Mouse (Mus musculus) lung, embryonic 15.5 days (tissue): ENCODE measurements around the gene Agbl4. TPM values are rescaled to one million over a fixed set of nuclear protein-coding genes. Genes with fewer than 3 reads are reported as not detected.
A peak's percentile ranks its signal among the peaks of the same experiment; 100 is the strongest.

Experiments used
- ATAC-seq: fragments of 200-750 bp; cut with Nextera tagmentation; 2 replicates; pipeline ENCODE4 v1.8.0; 2017; ENCODE audit warnings: moderate number of reproducible peaks, borderline replicate concordance; ENCODE audit not compliant: low FRiP score, low TSS enrichment; ENCODE audit errors: extremely low read depth
- H3K27ac ChIP-seq: fragments of 300-500 bp; sonication (generic); 2 replicates; pipeline ENCODE4 v1.5.1; 2015; ENCODE audit warnings: moderate library complexity, mild to moderate bottlenecking, inconsistent platforms
- H3K27me3 ChIP-seq: fragments of 300-500 bp; sonication (generic); 2 replicates; pipeline ENCODE4 v1.6.1; 2015; ENCODE audit warnings: inconsistent platforms
- H3K36me3 ChIP-seq: fragments of 300-500 bp; sonication (generic); 2 replicates; pipeline ENCODE4 v1.6.1; 2015; ENCODE audit warnings: inconsistent platforms
- H3K4me1 ChIP-seq: fragments of 300-500 bp; sonication (generic); 2 replicates; pipeline ENCODE4 v1.6.1; 2015; ENCODE audit warnings: inconsistent platforms
- H3K4me2 ChIP-seq: fragments of 300-500 bp; sonication (generic); 2 replicates; pipeline ENCODE4 v1.6.1; 2015; ENCODE audit warnings: inconsistent platforms, mild to moderate bottlenecking, moderate library complexity
- H3K4me3 ChIP-seq: fragments of 300-500 bp; sonication (generic); 2 replicates; pipeline ENCODE4 v1.5.1; 2015; ENCODE audit warnings: mild to moderate bottlenecking, inconsistent platforms
- H3K9ac ChIP-seq: fragments of 300-500 bp; sonication (generic); 2 replicates; pipeline ENCODE4 v1.6.1; 2015; ENCODE audit warnings: inconsistent platforms
- H3K9me3 ChIP-seq: fragments of 300-500 bp; sonication (generic); 2 replicates; pipeline ENCODE4 v1.6.1; 2016; ENCODE audit warnings: inconsistent platforms
- WGBS: fragments of 180-500 bp; shearing (Covaris S2); methylation state at CpG from one replicate; pipeline ENCODE4 v1.1.7; 2015; 5-methylcytosine and 5-hydroxymethylcytosine counted together
- polyA plus RNA-seq: library from polyadenylated mRNA; unstranded; fragments of >200 nt; fragmentation: Nextera tagmentation; extraction: Ambion mirVana; gene quantifications from 2 replicates; pipeline ENCODE4 v1.2.1, GENCODE M21; 2015

The Agbl4 gene
- polyA plus RNA-seq, 1 experiment from 2014 or later, result 0.50 TPM

DNA sequence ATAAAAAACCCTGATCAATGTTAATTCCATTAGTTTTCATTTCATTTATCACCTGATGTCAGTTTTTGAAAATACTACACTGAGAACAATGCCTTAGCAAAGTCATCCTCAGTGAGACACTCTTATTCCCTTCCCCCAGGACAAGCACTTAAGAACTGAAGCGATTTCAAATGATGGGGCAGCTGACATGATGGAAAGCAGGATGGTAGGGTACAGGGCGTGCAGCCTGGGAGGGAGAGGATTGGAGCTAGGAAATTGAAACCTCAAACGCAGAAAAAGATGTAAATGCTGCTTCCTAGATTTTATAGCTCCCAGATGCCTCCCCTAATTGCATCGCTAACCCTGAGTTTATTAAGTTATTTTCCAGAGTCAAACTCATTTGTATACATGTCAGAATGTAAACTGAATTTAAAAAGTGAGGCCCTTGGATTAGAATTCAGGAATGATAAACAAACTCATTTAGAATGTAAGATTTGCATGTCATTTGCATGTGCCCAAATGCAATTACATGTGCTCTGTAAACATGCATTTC is 959.2 kb downstream of the Agbl4 start:
- no peak overlapping the region for H3K27ac ChIP-seq
- H3K9me3 ChIP-seq, result no peaks in the 10 kb centered on the region
- no peak overlapping the region for H3K4me3 ChIP-seq
- no peak for ATAC-seq
- no peaks in the 10 kb centered on the region for H3K36me3 ChIP-seq
- H3K9ac ChIP-seq, result no peak overlapping the region
- 55% methylated on average over 4 of the region's 4 CpGs for WGBS
- no peaks in the 10 kb centered on the region for H3K27me3 ChIP-seq
- H3K4me1 ChIP-seq, result no peaks in the 10 kb centered on the region
- no peak overlapping the region for H3K4me2 ChIP-seq

DNA sequence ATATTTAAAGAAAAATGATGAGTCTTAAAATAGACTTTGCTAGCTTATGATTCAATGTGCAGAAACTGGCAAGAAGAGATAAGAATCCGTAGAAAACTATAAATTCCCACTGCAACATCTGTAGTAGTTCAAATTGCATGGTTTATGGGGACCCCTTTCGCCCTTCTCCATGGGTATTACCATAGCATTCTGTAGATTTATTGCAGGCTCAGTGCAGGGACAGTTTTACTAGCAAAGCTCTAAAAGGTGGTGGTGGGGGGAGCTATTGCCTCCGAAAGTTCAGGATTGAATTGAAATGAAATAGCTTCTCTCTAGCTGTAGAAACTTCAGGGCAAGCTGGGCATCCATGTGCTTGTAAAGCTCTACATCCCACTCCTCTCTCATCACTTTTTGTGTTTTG is 959.7 kb downstream of the Agbl4 start:
- 59% methylated on average over 3 of the region's 3 CpGs for WGBS
- H3K4me2 ChIP-seq, result no peak overlapping the region
- H3K9ac ChIP-seq, result no peak overlapping the region
- H3K27ac ChIP-seq, result no peak overlapping the region
- no peak overlapping the region for H3K4me3 ChIP-seq
- H3K9me3 ChIP-seq, result no peaks in the 10 kb centered on the region
- no peak for ATAC-seq
- no peaks in the 10 kb centered on the region for H3K36me3 ChIP-seq
- H3K27me3 ChIP-seq, result no peaks in the 10 kb centered on the region
- H3K4me1 ChIP-seq, result no peaks in the 10 kb centered on the region

DNA sequence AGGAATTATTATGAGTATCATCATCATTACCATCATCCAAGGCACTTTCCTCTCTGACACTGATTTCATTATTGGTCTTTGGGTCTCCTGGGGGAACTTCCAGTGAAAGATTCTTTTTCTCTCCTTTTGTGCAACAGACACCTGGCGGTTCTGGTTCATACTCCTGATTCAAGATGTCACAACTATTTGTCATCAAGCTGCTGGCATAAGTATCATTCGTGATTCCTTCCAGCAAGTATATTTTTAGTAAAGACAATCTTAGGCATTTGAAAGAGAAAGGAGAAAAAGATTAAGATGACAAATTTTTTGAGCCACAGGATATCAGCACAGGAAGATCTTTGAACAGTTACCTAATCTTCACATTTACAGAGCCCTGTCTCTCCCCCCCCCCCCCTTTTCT is 966.7 kb downstream of the Agbl4 start:
- Histone ChIP-seq H3K27ac (no peak overlapping the region), H3K36me3 (no peaks in the 10 kb centered on the region), H3K9me3 (no peaks in the 10 kb centered on the region), H3K4me1 (no peaks in the 10 kb centered on the region), H3K4me3 (no peak overlapping the region), H3K27me3 (no peaks in the 10 kb centered on the region), H3K4me2 (no peak overlapping the region), H3K9ac (no peak overlapping the region)
- WGBS, result 75% methylated on average over 2 of the region's 2 CpGs
- no peak for ATAC-seq

DNA sequence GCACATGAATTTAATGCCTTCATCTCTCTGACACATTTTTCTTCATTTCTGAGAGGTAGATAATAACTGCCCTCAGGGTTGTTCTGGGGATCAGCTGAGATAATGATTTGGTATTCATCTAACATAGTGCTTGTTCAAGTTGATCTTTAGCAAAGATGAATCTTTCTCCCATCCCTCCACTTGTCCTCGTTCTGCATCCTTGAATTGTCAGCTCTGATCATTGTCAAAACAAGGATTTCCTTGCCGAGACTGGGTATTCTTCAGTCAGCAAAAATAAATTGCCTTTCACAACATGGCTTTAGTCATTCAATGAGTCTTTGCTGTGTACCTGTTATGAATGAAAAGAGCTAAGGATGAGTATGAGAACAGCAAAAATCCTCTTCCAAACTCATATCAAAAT is 970.3 kb downstream of the Agbl4 start:
- no peaks in the 10 kb centered on the region for H3K27me3 ChIP-seq
- no peaks in the 10 kb centered on the region for H3K36me3 ChIP-seq
- H3K9ac ChIP-seq, result no peak overlapping the region
- no peak for ATAC-seq
- no peaks in the 10 kb centered on the region for H3K4me1 ChIP-seq
- 51% methylated on average over 2 of the region's 2 CpGs for WGBS
- H3K4me2 ChIP-seq, result no peak overlapping the region
- H3K9me3 ChIP-seq, result no peaks in the 10 kb centered on the region
- H3K4me3 ChIP-seq, result no peak overlapping the region
- no peak overlapping the region for H3K27ac ChIP-seq

DNA sequence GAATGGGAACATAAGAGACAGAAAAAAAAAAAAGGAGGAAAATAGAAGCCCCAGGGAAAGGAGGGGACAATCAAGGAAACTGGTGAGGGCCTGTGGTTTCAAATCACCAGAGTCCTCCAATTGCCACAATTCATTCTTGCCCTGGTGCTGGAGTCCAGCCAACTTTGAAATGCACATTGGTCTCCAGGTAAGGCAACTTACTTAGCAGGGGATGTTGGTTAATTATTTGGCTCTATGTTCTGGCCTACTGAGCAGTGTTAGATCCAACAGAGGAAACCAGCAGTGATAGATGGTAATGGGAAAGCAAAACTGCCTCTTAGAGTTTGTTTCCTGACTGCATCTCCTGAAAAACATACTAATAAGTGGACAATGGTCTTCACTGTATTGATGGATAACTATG is 979.7 kb downstream of the Agbl4 start:
- Histone ChIP-seq H3K4me3 (no peak overlapping the region), H3K9ac (no peak overlapping the region), H3K4me1 (no peaks in the 10 kb centered on the region), H3K4me2 (no peak overlapping the region), H3K27me3 (no peaks in the 10 kb centered on the region), H3K36me3 (no peaks in the 10 kb centered on the region), H3K27ac (no peak overlapping the region), H3K9me3 (no peaks in the 10 kb centered on the region)
- no peak for ATAC-seq

DNA sequence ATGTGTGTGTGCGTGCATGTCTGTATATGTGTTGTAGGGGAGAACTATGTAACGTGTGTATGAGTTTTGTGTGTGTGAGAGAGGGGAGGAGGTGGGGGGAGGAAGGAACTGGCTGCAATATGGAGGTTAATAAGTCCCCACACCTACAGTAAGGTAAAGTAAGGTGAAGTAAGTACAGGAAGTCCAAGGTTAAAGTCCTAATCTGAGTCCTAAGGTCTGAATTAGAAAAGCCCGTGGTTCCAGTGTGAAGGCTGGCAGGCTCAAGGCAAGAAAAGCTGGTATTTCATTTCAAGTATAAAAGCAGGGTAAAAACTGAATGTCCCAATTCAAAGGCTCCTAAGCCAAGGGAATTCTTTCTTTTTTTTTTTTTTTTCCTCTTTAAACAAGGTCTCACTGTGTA is 980.6 kb downstream of the Agbl4 start:
- no peak overlapping the region for H3K4me2 ChIP-seq
- H3K9me3 ChIP-seq, result no peaks in the 10 kb centered on the region
- H3K4me3 ChIP-seq, result no peak overlapping the region
- H3K36me3 ChIP-seq, result no peaks in the 10 kb centered on the region
- no peak for ATAC-seq
- no peak overlapping the region for H3K9ac ChIP-seq
- no peaks in the 10 kb centered on the region for H3K4me1 ChIP-seq
- H3K27me3 ChIP-seq, result no peaks in the 10 kb centered on the region
- WGBS, result 81% methylated on average over 3 of the region's 3 CpGs
- H3K27ac ChIP-seq, result no peak overlapping the region

DNA sequence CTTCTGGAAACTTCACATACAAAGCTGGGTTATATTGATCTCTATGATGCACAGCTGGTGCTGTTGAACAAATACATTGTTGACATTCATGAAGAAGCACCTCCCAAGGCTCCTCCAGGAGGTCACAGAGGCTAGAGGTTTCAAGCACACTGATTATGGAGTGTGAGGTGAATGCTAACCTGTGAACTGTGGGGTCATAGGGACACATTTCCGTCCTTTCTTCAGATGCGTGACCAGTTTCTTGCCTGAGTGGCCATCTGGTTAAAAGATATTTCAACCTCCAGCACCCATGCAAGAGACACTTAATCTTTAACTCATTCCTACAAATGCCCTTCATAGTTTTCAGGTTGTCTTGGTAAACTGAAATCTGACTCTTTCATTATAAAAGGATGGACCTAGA is 985.6 kb downstream of the Agbl4 start:
- H3K4me2 ChIP-seq, result no peak overlapping the region
- no peak overlapping the region for H3K27ac ChIP-seq
- no peaks in the 10 kb centered on the region for H3K4me1 ChIP-seq
- H3K27me3 ChIP-seq, result no peaks in the 10 kb centered on the region
- no peak overlapping the region for H3K9ac ChIP-seq
- H3K9me3 ChIP-seq, result no peaks in the 10 kb centered on the region
- H3K4me3 ChIP-seq, result no peak overlapping the region
- 70% methylated on average over 2 of the region's 2 CpGs for WGBS
- no peaks in the 10 kb centered on the region for H3K36me3 ChIP-seq
- ATAC-seq, result no peak

DNA sequence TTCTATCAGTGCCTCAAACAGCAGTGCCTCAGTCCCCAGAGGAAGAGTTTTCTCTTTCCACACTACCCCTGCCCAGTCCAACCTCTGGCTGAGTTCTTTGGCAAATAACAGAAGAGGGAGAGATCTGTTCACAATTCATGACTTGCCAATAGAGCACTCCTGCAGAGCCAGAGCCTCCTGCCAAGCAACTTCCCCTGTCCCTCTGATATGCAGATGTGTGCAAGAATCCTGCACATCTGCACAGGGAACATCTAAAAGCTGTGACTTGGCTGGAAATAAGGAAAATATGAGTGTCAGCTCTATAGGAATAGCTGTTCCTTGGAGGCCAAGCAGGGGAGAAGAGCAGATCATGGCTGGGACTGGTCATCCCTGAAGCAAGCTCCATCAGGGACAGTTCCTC is 993.3 kb downstream of the Agbl4 start:
- Histone ChIP-seq H3K36me3 (no peaks in the 10 kb centered on the region), H3K27me3 (no peaks in the 10 kb centered on the region), H3K4me1 (no peaks in the 10 kb centered on the region), H3K4me3 (no peak overlapping the region), H3K9ac (no peak overlapping the region), H3K9me3 (no peaks in the 10 kb centered on the region), H3K4me2 (no peak overlapping the region), H3K27ac (no peak overlapping the region)
- peak; percentile 39; the same call in 1 of the 2 replicates for ATAC-seq

DNA sequence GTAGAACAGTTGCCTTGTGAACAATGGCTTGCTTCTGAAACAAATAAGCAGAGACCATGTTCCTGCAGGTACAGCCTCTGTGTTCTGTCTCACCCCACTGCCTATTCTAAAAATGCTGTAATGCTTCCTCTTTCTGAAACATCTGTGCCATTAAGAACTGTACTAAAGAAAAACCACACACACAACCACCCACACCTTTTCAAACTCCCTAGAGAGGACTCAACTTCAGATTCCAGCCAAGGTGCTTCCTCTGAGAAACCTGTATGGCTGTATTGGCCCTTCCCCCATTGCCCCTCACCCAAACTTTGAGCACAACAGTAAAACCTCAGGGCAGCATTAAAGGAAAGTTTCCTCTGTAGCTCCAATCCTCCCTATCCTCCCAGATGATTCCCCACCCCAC is 1002.3 kb downstream of the Agbl4 start:
- H3K36me3 ChIP-seq, result no peaks in the 10 kb centered on the region
- no peak overlapping the region for H3K4me3 ChIP-seq
- no peak overlapping the region for H3K27ac ChIP-seq
- no peak overlapping the region for H3K9ac ChIP-seq
- H3K4me2 ChIP-seq, result no peak overlapping the region
- no peaks in the 10 kb centered on the region for H3K27me3 ChIP-seq
- ATAC-seq, result no peak
- H3K4me1 ChIP-seq, result no peaks in the 10 kb centered on the region
- H3K9me3 ChIP-seq, result no peaks in the 10 kb centered on the region

DNA sequence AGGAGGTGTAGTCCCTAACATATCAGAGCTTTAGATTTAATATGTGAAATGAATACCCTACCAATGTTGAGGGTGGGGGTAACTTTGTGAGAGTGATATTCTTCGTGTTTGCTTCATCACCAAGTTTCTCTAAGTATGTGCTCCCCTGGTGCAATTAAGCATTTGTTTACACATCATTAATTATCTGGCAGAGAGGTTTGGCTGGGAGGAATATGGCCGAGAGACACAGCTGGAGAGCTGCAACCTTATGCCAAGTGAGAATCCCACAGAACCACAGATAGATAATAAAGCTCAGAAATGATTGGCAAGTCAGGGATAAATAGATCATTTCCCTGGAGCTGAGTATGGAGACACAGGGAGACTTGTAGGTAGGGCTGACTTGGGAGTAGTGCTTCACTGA is 1003.2 kb downstream of the Agbl4 start:
- Histone ChIP-seq H3K4me3 (no peak overlapping the region), H3K9me3 (no peaks in the 10 kb centered on the region), H3K4me2 (no peak overlapping the region), H3K27ac (no peak overlapping the region), H3K9ac (no peak overlapping the region), H3K36me3 (no peaks in the 10 kb centered on the region), H3K27me3 (no peaks in the 10 kb centered on the region), H3K4me1 (no peaks in the 10 kb centered on the region)
- ATAC-seq, result no peak
- WGBS, result 17% methylated on average over 2 of the region's 2 CpGs

DNA sequence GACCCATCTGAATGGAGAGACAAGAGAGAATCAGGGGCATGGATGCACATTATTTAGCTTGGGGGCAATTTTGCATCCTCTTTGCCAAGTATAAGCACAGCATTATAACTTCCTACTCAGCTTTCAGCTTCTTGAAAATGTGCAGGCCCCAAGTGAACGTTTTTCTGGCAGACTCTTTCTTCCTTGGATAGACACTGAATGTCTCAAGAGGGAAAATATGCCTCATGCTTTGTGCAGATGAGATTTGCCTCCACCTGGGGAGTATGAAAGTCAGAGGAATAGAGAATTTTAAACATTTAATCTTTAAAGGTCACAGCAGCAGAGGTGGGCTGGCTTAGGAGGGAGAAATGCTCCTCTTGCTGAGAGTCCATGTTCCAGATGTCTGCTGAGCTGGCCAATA is 1005.8 kb downstream of the Agbl4 start:
- Histone ChIP-seq H3K27me3 (no peaks in the 10 kb centered on the region), H3K27ac (no peak overlapping the region), H3K4me2 (no peak overlapping the region), H3K4me3 (no peak overlapping the region), H3K9ac (no peak overlapping the region), H3K9me3 (no peaks in the 10 kb centered on the region), H3K4me1 (no peaks in the 10 kb centered on the region), H3K36me3 (no peaks in the 10 kb centered on the region)
- no peak for ATAC-seq
- 31% methylated on average over 1 of the region's 1 CpGs for WGBS

DNA sequence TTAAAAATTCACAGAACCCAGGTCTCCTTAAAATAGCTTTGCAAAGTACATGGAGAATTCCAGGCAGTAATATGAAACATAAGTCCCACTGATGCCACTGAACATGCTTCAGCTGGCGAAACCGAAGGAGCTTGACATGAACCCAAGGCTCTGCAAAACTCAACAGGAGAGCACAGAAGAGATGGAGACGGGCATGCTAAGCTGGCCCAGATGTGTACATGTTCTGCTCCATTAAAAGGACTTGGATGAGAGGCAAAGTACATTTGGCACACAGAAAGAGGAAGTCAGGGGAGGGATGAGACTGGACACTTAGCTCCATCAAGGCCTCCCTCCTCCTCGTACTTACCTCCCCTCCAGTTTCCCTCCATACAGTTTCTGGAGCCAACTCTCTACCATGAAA is 1013.3 kb downstream of the Agbl4 start:
- 77% methylated on average over 4 of the region's 4 CpGs for WGBS
- H3K9ac ChIP-seq, result no peak overlapping the region
- peaks cover 9% of the 10 kb centered on the region for H3K4me1 ChIP-seq
- no peak overlapping the region for H3K27ac ChIP-seq
- no peaks in the 10 kb centered on the region for H3K27me3 ChIP-seq
- no peak overlapping the region for H3K4me3 ChIP-seq
- H3K9me3 ChIP-seq, result no peaks in the 10 kb centered on the region
- no peak overlapping the region for H3K4me2 ChIP-seq
- no peak for ATAC-seq
- no peaks in the 10 kb centered on the region for H3K36me3 ChIP-seq

DNA sequence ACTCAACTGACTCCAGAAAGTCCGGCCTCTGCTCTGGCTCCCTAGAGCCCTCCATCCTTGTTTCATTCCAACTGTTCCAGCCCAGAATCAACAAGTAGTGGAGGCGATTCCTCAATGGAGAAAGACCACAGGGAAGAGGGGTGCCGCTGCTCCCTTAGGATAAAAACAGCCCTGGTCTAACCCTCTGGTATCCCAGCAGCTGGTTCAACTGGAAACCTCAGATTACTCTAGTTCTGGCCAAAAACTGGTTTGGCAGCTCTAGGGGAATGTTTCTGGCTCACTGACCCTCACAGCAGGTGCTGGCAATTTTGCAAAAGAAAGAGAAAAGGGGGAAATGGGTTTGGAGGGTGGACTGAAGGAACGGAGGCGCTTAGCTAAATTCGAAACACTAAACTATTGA is 1016.9 kb downstream of the Agbl4 start:
- no peaks in the 10 kb centered on the region for H3K27me3 ChIP-seq
- H3K9me3 ChIP-seq, result no peaks in the 10 kb centered on the region
- WGBS, result 2% methylated on average over 6 of the region's 6 CpGs
- H3K4me2 ChIP-seq, result peak overlapping the region; percentile 70
- no peaks in the 10 kb centered on the region; the same call in 1 of the 2 replicates for H3K36me3 ChIP-seq
- peak overlapping the region; percentile 87 for H3K27ac ChIP-seq
- H3K4me1 ChIP-seq, result peaks cover 15% of the 10 kb centered on the region
- peak; percentile 25; the same call in 1 of the 2 replicates for ATAC-seq
- H3K4me3 ChIP-seq, result peak overlapping the region; percentile 74
- peak overlapping the region; percentile 71 for H3K9ac ChIP-seq
